Mouse (Mus musculus) gastrocnemius, adult 8-10 months (tissue): ENCODE measurements around the gene Gm8126. TPM values are rescaled to one million over a fixed set of nuclear protein-coding genes. Genes with fewer than 3 reads are reported as not detected.
A peak's percentile ranks its signal among the peaks of the same experiment; 100 is the strongest.
"Not testable (repeated sequence)": the region's sequence is repeated elsewhere in the genome, so short reads cannot be mapped to it uniquely, and the experiment has no call there.

Experiments
- DNase-seq, 2 experiments: peaks; one replicate each; pipeline ENCODE4 v3.0.0; 2022; ENCODE audit warnings: low spot score in 2 of 2
- total RNA-seq, 4 experiments: library from RNA; stranded (reverse); gene quantifications; 2 replicates each; pipeline ENCODE4 v1.2.4; 2022

Gm8126 gene
- not detected for total RNA-seq

DNA sequence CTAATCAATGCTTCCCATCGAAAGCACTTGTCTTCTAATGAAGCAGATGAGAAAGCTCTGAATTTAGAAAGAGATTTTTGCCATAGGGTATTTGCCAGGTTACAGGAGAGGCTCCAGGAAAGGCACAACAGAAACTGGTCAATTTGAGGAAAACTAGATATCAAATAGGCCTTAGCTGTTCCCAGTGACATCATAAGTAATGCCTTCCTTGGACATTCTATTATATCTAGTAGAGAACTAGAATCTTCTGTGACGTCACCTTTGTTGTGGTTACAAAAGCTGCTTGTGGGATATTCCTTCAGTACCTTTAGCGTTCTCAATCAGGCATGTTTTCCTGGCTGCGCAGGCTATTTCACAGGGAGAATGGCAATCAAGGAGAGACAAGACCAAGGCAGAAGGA is at the start of gene Gm8126:
Gm8126 (plus strand) TSS at position 301 of the 400 bp plus-strand sequence.
- DNase-seq, result not testable (repeated sequence)

DNA sequence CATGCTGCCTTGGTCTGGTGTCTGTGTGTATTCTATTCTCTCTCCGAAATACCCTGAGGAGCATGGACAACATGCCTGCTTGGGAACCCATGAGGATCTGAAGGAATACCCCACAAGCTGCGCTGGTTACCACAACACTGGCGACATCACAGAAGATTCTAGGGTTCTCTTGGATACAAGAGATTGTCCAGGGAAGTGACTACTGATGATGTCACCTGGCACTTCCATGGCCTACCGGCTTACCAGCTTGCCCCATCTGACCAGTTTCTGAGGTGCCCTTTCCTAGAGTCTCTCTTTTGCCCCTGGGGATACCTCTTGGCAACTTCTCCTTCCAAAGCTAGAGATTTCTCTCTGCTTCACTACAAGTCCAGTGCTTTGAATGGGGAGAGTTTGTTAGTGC is 23.2 kb upstream of the Gm8126 start, which contains the start of gene Gm8122:
Gm8122 (minus strand) TSS at position 101 of the 400 bp plus-strand sequence.
- DNase-seq, result not testable (repeated sequence)

DNA sequence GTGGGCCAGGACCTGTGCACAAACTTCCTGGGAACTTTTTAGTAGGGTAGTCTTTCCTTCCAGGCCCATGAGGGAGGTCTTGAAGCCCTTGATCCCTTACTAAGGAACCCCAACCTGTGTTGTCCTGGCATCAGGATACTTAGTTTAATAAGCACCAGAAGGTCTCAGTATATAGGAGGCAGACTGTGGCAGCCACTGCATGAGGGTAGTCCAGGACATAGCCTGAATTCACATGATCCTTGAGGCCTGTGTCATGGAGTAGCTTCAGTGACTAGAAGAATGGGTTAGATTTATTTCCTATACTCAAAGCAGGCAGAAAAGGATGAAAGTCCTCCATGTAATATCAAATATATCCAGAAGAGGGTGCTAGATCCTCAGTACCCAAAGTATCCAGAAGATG is 20.7 kb upstream of the Gm8126 start:
- not testable (repeated sequence) for DNase-seq

DNA sequence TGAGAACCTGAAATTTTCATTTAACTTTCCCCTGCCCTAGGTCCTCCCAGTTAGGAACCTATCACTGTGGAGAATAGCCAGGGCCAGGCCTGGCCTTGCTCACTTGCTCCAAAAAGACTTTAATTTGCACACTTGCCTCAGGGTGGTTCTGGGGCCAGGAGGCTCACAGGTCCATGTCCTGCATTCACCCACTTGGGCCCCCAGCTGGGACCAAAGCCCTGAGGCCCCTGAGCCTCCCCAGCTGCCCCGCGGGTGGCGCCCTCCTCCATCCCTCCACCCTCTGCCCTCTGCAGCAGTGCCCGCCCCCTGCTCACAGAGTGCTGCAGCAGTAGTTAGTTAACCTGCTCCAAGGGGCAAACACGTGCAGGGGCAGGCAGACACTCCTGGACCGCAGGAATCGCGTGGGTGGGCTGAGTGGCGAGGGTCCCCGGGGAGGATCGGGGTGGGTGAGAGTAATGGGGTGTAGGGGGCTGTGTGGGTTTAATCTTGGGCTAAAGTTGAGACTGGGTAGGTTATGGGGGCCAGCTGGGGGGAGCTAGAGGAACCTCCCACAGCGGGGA is 8.8 kb upstream of the Gm8126 start:
- DNase-seq, result not testable (repeated sequence)

DNA sequence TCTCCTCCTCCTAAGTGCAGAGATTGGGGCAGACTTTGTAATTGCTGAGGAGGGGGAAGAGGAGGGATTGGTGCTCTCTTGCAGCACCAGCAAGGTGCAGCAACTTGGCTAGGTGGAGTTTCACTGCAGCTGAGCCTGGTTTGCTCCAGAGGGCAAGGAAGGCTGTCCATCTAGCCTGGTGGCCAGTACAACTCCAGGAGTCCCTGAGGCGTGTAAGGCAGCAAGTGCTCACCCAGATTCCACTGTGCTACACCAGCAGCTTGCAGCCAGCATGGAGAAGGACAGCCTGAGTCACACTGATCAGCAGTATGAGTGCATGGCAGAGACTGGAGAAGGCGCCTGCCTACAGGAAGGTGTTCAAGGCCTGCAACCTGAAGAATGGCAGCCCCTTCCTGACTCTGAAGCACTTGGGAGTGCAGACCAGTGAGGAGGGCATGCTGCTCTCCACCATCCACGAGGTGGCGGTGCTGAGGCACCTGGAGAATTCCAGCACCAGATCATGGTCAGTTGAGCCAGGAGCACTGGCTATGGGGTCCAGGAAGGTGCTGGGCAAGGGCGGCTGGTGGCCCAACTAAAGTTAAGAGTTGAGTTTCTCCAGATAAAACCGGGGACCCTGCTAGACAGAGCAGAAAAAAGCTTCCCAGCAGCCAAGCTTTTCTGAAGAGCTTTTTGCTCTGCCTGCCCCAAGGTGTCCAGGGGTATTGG is 7.7 kb upstream of the Gm8126 start:
- not testable (repeated sequence) for DNase-seq

- not testable (repeated sequence) for DNase-seq
Observed at GRCm38 (mm10) chr14:43256511-43256910, 1.9 kb upstream of the Gm8126 start.

DNA sequence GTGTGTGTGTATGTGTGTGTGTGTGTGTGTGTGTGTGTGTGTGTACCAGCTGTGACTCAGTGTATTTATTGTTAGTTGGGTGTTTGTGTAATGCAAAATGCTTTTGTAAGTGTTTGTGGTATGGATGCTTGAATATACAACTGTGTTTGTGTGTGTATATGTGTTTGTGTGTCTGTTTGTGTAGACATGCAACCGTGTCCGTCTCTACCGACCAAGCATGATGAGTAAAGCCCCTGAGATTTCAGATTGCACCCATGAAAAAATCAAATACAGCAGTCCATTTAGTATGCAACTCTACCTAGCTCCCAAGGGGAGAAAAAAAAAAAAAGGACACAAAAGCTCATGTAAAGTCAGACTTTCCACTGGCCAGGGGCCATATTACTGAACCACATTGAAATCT is 5.0 kb downstream of the Gm8126 start:
- DNase-seq, result not testable (repeated sequence)

DNA sequence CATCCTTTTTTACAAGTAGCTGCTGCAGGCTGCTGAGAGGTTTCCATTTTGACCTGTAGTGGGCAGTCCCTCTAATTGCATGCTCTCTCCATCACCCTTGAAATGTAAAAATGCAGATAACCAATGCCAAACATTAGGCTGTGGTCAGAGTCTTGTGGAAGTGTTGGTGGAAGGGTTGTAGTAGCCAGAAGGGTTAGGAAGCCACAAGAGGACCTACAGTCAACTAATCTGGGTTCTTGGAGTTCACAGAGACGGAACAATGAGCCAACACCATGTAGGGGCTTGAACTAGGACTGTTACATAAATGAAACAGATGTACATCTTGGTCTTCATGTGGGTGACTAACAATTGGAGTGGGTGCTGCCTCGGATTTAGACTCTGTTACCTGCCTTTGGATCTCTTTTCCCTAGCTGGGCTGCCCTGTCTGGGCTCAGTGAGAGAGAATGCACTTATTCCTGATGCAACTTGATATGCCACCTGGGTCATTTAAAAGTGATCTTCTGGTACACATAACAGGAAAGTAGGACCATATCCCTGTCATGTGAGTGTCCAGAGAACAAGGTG is 10.2 kb downstream of the Gm8126 start:
- not testable (repeated sequence) for DNase-seq

GRCm38 (mm10) chr14:43269211-43269610 is 10.8 kb downstream of the Gm8126 start:
- DNase-seq, result not testable (repeated sequence)

- not testable (repeated sequence) for DNase-seq
Observed at GRCm38 (mm10) chr14:43273161-43273560, 14.7 kb downstream of the Gm8126 start.

- DNase-seq, result peak in 1 of 2 experiments; percentile 39
Observed at GRCm38 (mm10) chr14:43274986-43275511, 16.6 kb downstream of the Gm8126 start, which contains the start of gene Gm9732. Gene Gm9732 (plus strand): TSS chr14:43275036.

GRCm38 (mm10) chr14:43275752-43276151 is 17.3 kb downstream of the Gm8126 start:
- DNase-seq, result not testable (repeated sequence)

DNA sequence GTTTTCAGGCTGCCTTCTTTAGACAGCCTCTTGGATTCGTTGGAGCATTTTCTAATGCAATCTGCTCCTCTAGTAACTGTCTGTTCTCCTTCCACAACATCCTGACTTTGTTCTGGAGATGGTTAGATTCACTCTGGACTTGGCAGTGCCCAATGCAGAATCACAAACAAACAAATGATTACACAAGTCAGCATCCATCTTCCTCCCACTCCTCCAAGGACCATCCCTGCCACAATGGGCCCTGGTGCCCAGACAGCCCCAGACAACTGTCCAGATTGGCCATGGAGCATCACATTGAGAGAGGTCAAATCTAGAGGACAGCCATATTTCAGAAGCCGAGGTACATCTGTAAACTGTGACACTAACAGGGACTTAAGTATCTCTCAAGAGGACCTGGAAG is 19.0 kb downstream of the Gm8126 start:
- DNase-seq, result peak in 1 of 2 experiments; percentile 9

DNA sequence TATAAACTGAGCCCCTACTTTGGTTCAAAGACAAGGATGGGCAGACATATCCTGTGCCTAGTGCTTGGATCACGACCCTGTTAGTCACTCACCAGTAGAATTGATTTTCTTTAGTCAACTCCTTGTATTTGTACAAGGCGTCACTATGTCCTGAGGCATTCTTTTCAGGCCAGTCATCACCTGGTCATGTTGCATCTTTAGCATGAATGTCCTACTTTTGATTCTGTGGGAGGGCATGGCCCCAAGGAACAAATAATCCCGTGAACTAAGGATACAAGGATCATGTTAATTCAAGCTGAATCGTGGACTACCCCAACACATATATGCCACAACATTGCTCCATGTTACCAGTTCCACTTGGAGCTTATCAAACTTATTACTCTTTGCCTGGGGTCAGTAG is 19.7 kb downstream of the Gm8126 start:
- peak in 1 of 2 experiments; percentile 24 for DNase-seq

DNA sequence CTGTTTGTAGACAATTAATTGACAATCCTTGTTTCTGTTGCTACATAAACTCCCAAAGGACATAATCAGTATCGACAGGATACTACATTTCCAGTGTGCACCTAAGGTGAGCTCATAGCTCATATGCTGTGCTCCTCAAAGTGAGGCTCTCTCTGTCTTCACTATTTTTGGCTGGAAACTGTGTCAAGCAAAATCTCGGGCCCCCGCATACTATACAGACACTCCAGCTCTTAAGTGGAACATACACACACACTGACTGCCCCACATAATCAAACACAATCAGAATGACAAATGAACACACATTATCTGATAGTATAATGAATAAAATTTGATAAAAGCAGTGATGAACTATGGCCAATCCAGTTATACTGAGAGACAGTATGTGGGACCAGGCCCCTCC is 20.2 kb downstream of the Gm8126 start:
- peak in 1 of 2 experiments; percentile 18 for DNase-seq

DNA sequence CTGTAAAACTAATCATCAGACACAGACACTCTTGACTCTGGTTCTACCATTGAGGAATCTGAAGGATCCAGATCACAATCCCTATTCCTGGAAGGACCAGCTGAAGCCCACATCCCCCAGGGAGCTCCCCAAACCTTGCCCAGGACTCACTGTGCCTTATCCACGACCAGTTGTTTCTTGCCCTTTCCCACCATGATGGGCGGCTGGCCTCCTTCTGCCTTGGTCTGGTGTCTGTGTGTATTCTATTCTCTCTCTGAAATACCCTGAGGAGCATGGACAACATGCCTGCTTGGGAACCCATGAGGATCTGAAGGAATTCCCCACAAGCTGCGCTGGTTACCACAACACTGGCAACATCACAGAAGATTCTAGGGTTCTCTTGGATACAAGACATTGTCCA is 35.1 kb downstream of the Gm8126 start, which contains the start of gene Gm8127:
Gm8127 (minus strand) TSS at position 330 of the 400 bp plus-strand sequence.
- DNase-seq, result not testable (repeated sequence)

Other genes with a start within 250 kb of the Gm8126 start
- gene Gm10376, start 243.0 kb upstream of the Gm8126 start, total RNA-seq, result not detected
- not detected for gene Gm8094, start 182.0 kb upstream of the Gm8126 start, total RNA-seq
- gene Gm8104, start 158.0 kb upstream of the Gm8126 start, total RNA-seq, result not detected
- not detected for gene Gm7233, start 78.8 kb upstream of the Gm8126 start, total RNA-seq
- not detected for gene Gm8122, start 23.3 kb upstream of the Gm8126 start, total RNA-seq
- not detected for gene Gm9732, start 16.4 kb downstream of the Gm8126 start, total RNA-seq
- gene Gm8127, start 35.2 kb downstream of the Gm8126 start, total RNA-seq, result not detected
- not detected for gene 1700001F09Rik, start 89.2 kb downstream of the Gm8126 start, total RNA-seq
- not detected for gene Gm8138, start 157.7 kb downstream of the Gm8126 start, total RNA-seq